Mouse (Mus musculus) E14TG2a.4 (cell line): ENCODE data around the gene Grn.

Source experiments
- H3K27me3 ChIP-seq: 2 replicates; pipeline ENCODE4 v1.6.1; 2014; ENCODE audit warnings: low read length, control low read depth; ENCODE audit not compliant: insufficient read depth
- H3K36me3 ChIP-seq: 2 replicates; pipeline ENCODE4 v1.6.1; 2014; ENCODE audit warnings: low read length, control low read depth; ENCODE audit not compliant: insufficient read depth
- H3K4me1 ChIP-seq: replicated peaks from 2 replicates; pipeline ENCODE4 v1.6.1; 2014; ENCODE audit warnings: low read depth, low read length, control low read depth
- H3K4me3 ChIP-seq: replicated peaks from 2 replicates; pipeline ENCODE4 v1.5.1; 2014; ENCODE audit warnings: mild to moderate bottlenecking, low read length
- H3K9me3 ChIP-seq: 2 replicates; pipeline ENCODE4 v1.6.1; 2014; ENCODE audit warnings: low read length, control low read depth
- CTCF ChIP-seq: conservative IDR thresholded peaks from 2 replicates; pipeline ENCODE4 v1.5.1; 2014; ENCODE audit warnings: low read length
- NANOG ChIP-seq: IDR thresholded peaks from 2 replicates; pipeline ENCODE4 v1.6.1; 2014; ENCODE audit warnings: borderline replicate concordance, low read length, mixed read lengths
- POU5F1 ChIP-seq: IDR thresholded peaks from 2 replicates; pipeline ENCODE4 v1.6.1; 2014; ENCODE audit warnings: low read length, borderline replicate concordance

The Grn gene

DNA sequence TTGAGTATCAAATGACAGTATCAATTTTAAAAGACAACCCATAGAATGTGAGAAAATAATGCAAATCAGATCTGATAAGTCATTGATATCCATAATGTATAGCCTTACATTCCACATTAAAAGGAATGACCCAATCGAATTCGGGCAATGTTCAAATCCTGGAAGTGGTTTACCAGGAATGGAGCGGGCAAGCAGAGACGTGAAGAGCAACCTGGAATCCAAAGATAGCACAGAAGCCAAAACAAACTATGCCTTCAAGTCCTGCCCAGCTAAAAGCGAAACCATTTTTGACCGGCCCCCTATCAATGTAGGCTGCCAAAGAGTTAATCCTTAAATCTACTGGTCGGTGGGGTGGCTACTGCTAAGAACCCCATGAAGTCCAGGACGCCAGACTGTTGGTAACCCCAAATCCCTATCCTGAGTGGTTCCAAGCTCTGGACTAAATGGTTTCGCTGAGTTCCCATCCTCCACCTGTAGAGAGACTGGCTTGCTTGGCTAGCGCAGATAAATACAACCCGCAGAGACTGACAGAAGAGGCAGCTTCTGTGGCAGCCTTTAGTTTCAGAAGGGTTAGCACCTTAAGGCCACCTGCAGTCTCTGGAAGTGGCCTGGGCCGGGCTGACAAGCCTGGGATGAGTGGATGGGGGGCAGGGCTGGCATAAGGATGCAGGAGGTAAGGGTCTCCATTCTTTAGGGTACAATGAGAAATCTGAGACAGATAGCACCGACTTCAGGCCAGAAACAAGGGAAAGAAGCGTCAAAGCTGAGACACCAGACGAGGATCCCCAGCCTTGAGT is 37.5 kb upstream of the Grn start:
- H3K27me3 ChIP-seq, result peaks cover 14% of the 10 kb centered on the region
- 0 out of 2 replicates have a peak, but pooled peaks cover 3% of the 10 kb centered on the region for H3K36me3 ChIP-seq
- H3K4me1 ChIP-seq, result peaks cover 59% of the 10 kb centered on the region
- H3K4me3 ChIP-seq, result peak overlapping the region; percentile 76
- no peaks in the 10 kb centered on the region for H3K9me3 ChIP-seq
- TF ChIP-seq CTCF (no peak), NANOG (no peak), POU5F1 (no peak)

DNA sequence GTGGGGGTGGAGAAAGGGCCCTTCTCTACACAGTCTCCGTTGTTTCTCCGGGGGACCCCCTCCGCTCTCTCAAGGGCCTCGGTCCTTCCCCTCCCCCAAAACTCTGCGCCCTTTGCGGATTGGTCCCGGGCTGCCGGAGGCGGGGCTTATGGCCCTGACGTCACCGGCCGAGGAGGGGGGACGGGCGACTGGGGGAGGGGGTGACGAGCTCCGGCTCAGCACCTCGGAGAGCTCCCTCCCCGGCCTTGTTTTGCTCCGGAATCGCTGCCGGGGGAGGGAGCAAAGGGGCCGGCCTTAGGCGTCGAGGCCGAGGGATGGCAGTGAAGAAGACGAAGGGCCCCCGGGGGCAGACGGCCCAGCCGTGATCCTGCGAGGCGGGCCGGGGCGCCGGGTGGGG is 36.9 kb upstream of the Grn start, which contains the start of gene Rundc3a:
TSS of gene Rundc3a (plus strand) at position 166 of the 397 bp plus-strand sequence.
- H3K4me3 ChIP-seq, result peak within 1 kb of the TSS; percentile 76
- peaks cover 14% of the 10 kb centered on the region for H3K27me3 ChIP-seq
- peaks cover 61% of the 10 kb centered on the region for H3K4me1 ChIP-seq
- 0 out of 2 replicates have a peak, but pooled peaks cover 5% of the 10 kb centered on the region for H3K36me3 ChIP-seq
- H3K9me3 ChIP-seq, result no peaks in the 10 kb centered on the region
- TF ChIP-seq POU5F1 (no peak), NANOG (no peak), CTCF (no peak)

DNA sequence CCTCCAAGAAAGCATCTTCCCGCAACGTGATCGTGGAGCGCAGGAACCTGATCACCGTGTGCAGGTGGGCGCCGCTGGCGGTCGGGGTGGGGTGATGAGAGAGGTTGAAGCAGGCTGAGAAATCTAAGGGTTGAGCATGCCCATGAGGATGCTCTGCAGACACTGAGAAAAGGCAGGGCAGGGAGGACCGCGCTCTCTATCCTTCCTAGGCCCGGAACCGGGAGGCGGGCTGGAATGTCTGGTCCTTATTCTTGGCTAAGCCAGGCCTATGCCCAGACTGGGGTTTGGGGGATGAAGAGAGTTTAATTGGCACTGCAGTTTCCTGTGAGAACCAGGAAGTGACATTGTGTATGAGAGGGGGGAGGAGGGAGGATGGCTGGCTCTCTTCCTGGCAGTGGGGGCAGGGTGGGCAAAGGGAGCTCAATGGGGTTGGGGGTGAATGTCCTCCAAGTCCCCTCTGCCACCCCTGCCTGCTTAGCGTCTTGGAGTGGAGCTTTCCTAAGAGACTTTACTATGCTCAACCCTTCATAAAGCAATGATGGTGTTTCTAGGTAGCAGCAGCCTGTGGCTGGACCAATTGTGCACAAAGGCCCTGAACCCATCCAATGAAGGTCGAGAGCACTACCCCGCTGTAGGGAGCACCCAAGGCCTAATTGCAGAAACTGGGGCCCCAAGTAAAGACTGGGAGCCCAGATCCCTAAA is 36.2 kb upstream of the Grn start:
- Histone ChIP-seq H3K9me3 (no peaks in the 10 kb centered on the region), H3K36me3 (peaks cover 9% of the 10 kb centered on the region; the same call in 1 of the 2 replicates), H3K4me3 (peak overlapping the region; percentile 76), H3K4me1 (peaks cover 67% of the 10 kb centered on the region), H3K27me3 (peaks cover 17% of the 10 kb centered on the region)
- no peak for TF ChIP-seq NANOG
- no peak for TF ChIP-seq POU5F1

DNA sequence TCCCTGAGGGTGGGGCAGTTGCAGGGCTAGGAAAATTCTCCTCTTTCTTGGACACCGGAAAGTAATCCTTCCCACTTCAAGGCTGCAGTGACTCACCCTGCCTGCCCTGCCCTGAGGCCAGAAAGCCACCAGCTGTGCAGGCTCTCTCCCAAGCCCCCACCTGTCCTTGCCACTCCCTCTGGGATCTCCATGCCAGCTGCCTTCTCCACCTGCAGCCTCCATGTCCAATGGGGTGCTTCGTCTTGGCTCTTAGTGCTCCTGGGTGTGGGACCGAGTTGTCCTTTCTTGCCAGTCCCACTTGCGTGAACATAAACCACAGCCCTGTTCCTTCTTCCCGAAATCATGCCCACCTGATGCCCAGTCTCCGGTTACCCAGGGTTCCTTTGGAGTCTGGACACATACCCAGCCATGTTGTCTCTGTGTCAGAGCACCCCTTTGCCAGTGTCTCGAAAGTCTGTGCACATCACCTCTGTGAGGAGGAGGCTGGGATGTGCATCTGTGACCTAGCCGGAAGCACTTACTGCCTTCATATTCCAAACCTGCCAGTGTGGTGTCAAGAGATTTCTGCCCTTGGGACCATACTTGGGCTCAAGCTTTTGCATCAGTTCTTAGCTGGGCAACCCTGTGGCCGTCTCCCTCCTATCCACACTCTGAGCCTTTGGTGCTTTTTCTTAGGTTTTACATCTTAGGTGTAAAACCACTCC is 35.5 kb upstream of the Grn start:
- no peak for TF ChIP-seq POU5F1
- TF ChIP-seq NANOG, result no peak
- TF ChIP-seq CTCF, result no peak
- Histone ChIP-seq H3K36me3 (peaks cover 9% of the 10 kb centered on the region; the same call in 1 of the 2 replicates), H3K4me3 (peak overlapping the region; percentile 76), H3K4me1 (peaks cover 74% of the 10 kb centered on the region), H3K27me3 (peaks cover 24% of the 10 kb centered on the region), H3K9me3 (no peaks in the 10 kb centered on the region)

DNA sequence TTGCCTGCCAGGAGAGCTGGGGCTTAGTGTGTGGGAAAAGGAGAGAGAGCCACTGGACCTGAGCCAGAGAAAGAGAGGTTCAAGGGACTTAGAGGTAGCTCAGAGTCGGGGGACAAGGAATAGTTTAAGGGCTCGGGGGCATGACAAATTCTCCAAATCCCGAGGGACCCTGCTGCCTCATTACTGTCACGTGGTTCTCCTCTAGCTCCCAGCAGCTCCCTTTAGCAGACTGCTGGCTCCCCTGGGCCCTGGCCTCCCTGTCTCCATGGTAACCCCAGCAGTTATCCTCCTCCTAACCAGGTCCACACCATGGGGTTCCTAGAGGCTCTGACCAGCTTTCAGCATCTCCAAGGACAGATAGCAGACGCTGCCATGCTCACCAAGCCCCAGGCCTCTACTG is 34.9 kb upstream of the Grn start:
- Histone ChIP-seq H3K4me3 (0 out of 2 replicates have a peak overlapping the region, but pooled peaks have one; percentile 76), H3K27me3 (peaks cover 25% of the 10 kb centered on the region), H3K36me3 (peaks cover 9% of the 10 kb centered on the region; the same call in 1 of the 2 replicates), H3K4me1 (peaks cover 79% of the 10 kb centered on the region), H3K9me3 (no peaks in the 10 kb centered on the region)
- TF ChIP-seq CTCF (no peak), POU5F1 (no peak), NANOG (no peak)

DNA sequence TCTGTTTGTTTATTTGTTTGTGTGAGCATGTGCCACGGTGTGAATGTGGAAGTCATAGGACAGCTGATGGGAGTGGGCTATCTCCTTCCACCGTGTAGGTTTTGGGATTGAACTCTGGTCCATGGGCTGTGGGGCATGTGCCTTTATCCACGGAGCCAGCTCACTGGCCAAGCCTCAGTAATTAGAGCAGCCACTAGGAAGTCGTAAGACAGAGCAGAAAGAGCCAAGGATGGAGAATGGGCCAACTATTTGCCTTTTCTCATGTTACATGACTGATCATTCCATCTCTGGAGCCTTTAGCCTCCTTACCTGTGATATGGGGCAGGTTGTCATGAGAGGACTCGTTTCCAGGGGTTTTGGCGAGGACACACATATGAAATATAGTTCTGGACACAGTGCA is 33.9 kb upstream of the Grn start:
- peaks cover 19% of the 10 kb centered on the region for H3K36me3 ChIP-seq
- no peak for TF ChIP-seq CTCF
- TF ChIP-seq NANOG, result no peak
- no peak for TF ChIP-seq POU5F1
- H3K27me3 ChIP-seq, result peaks cover 25% of the 10 kb centered on the region
- peaks cover 89% of the 10 kb centered on the region for H3K4me1 ChIP-seq
- no peaks in the 10 kb centered on the region for H3K9me3 ChIP-seq
- no peak overlapping the region for H3K4me3 ChIP-seq

DNA sequence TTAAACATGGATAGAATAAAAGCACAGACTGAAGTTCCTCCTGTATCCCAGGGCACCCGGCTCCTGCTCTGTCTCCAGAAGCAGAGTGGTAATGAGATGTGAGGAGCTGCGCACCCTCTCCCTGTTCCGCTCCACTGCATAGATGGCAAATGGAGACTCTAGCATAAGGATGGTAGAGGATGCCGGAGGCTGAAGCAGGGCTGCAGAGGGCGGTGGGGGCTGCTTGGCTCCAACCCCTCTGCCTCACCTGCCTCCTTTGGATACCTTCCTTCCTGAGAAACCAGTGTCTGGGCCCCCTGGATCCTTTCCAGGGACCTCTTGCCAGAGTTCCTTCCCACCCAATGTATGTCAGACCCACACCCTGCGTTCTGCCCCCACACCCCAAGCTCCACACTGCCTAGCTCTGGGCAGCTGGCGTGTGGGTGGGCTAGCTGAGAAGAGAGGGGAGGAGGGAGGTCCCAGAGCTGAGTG is 33.4 kb upstream of the Grn start:
- TF ChIP-seq NANOG (no peak), CTCF (no peak), POU5F1 (no peak)
- Histone ChIP-seq H3K4me3 (peak overlapping the region; percentile 17; the same call in 1 of the 2 replicates), H3K36me3 (peaks cover 23% of the 10 kb centered on the region), H3K27me3 (peaks cover 25% of the 10 kb centered on the region), H3K9me3 (no peaks in the 10 kb centered on the region), H3K4me1 (peaks cover 94% of the 10 kb centered on the region)
